Mouse (Mus musculus) ES-Bruce4 (cell line): ENCODE measurements around the gene Cilp2.

Experiments
- CTCF ChIP-seq: IDR thresholded peaks from one replicate; pipeline ENCODE4 v1.8.1; 2011; ENCODE audit warnings: low read depth, low read length
- EP300 ChIP-seq: IDR thresholded peaks from 2 replicates; pipeline ENCODE4 v1.6.1; 2011; ENCODE audit warnings: low read depth, low read length; ENCODE audit not compliant: insufficient read depth
- POLR2A ChIP-seq: IDR thresholded peaks from one replicate; pipeline ENCODE4 v1.8.1; 2011; ENCODE audit warnings: low read length; ENCODE audit not compliant: insufficient read depth

- TF ChIP-seq EP300 (no peak), POLR2A (no peak), CTCF (no peak)
Measured at GRCm38 (mm10) chr8:69904096-69904495, 16.6 kb upstream of the Cilp2 start.
